Mouse (Mus musculus): ENCODE measurements at regions not wholly inside any gene's neighbourhood (a gene's known extent, or its start where the extent isn't known, plus 50 kb on each side); places are given as distances from the start of the nearest gene placed in this dataset.
A peak's percentile ranks its signal among the peaks of the same experiment; 100 is the strongest.

DNA sequence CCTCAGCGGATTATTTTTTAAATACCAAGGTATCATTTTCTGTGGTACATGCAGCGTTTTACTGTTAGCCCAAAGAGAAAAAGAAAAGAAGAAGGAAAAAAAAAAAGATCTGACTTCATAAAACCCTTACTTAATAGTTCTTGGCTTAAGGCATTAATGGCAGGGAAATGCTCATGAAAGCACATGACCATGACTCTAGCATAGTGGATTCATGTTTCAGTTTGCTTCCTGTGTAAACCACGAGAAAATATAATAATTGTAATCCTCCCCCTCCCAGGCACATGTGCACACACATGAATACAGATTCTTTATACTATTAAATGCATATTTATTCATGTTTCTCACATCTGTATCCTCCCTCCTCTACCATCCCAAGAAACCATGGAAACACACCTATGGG lies 486.9 kb upstream of the Gm9747 start:
- no peak for DNase-seq (ENCODE audit: low spot score)

DNA sequence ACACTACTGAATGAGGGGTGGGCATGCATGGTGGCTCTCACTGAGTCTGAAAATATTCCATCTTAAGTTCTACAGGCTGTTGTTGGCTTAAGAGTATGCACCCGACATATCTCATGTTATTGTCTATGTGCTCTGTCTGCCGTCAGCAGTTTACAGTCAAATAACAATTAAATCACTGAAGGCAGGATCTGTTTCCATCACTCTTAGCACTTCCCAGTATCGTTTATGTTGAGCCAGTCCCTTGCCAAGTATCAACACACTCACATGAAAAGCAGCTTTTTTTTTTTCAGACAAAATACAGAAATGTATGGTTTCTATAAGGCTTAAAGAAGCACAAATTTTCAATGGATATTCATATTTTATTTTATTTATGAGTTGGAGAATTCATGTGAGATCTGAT lies 485.9 kb upstream of the Gm9747 start:
- DNase-seq (ENCODE audit: low spot score) = no peak

DNA sequence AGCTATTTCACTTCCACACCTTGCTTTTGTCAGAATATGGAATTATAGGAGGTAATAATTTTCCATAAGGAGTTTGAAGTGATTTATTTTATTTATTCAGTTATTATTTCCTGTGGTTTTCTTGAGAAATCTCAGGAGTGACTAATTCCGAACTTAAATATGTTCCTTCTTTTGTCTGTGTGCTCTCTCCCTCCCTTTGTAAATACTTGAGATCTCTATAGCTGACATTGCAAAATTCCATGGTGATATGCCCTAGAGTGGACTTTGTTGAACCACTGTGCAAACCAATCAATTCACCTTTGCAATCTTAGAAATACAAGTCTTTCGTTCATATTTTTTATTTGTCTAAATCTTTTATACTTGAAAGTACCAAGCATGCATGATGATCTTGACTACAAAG lies 478.8 kb upstream of the Gm9747 start:
- no peak for DNase-seq (ENCODE audit: low spot score)

DNA sequence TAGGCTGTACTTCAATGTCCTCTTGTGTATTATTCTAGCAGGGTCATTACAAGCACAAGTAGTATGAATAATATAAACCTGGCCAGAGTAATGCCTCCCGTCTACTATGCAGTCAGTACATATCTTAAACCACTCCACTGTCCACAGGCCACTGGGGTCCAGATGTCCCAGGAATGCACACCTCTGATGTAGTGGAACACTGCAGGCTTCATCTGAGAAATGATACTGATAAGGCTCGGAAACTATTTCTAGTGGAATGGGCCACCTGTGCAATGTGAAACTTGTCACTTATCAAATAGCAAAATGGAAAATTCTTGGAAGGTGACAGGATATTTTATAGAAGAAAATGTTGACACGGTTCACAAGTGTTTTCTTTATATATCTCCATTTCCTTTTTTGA lies 477.6 kb upstream of the Gm9747 start:
- DNase-seq (ENCODE audit: low spot score) = no peak

DNA sequence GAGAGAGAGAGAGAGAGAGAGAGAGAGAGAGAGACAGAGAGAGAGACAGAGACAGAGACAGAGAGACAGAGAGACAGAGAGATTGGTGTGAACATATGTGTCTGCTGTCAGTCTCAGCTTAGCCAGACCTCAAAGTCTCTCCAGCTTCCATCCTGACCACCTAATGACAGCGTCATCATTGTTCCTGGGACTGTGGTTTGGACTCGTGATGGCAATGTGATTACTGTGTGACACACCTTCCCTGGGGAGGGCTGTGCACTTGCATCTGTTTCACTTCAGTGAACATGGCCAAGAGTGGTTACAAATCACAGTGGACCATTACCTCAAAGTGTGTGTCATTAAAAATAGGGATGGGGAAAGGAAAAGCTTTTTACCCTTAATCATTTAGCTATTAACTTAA lies 477.2 kb upstream of the Gm9747 start:
- DNase-seq (ENCODE audit: low spot score) = no peak

DNA sequence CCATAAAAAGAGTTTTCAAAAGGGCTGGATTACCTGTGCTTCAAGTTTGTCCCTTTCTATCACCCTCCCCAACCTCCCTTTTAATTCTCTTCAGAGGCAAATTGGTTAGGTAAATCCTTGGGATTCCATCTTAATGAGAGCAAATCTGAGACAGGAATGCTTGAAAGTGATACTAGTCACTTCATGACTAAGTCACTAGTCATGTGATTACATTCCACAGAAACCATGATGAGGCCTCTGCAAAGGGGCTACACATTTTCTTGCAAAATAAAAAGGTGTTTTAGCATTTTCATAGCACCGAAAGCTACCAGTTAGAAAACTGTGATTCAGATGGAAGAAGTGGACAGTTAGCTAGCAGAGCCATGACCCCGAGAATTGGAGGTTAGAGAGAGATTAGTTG lies 473.0 kb upstream of the Gm9747 start:
- DNase-seq (ENCODE audit: low spot score) = no peak

DNA sequence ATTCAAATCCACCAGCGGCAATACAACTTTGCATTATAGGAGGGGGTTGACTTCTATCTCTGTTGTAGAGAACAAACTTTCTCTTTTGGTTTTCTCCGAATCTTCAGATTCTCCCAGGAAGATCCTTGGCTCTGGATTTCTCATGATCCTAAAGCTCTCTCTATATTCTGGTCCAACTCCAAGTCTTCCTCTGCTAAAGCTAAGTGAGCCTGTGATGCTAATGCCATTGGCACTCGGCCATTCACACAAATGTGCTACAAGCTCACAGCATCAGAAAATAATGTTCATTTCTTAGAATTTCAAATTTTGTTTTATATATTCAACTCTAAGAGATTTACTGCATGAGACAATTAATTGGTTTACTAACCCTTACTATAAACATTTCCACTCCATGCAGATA lies 461.2 kb upstream of the Gm9747 start:
- DNase-seq (ENCODE audit: low spot score) = peak; percentile 19

DNA sequence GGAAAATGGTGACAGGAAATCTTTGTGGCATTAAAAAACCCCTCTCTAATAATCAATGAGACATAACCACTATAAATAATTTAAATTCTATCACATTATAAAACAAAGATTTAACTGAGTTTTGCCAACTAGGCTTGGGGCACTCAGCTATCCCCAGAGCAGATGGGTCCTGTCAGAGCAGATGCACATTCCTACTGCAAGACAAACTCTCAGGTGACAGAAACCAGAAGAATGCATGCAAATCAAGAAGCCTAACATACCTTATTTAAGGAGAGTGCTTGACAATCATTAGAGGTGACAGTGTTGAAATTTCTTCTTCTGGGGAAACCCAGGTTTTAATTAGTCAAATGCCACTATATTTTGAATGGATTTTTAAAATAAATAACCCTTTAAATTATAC lies 452.3 kb upstream of the Gm9747 start:
- no peak for DNase-seq (ENCODE audit: low spot score)

DNA sequence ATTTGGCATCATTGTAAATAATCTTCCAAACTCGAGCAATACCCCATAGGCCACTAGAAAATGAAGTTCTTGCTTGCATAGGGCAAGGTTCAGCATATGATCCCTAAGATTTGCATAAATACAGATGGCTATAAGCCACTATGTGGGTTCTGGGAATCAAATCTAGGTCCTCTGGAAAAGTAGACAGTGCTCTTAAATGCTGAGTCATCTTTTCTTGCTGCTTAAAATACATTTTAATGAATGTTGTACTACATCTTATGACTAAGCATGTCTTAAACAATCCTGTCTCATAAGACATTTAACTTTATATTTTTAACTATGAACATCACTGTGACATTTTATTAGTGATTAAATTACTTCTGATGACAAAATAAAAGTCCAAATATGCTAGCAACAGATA lies 448.6 kb upstream of the Gm9747 start:
- no peak for DNase-seq (ENCODE audit: low spot score)

DNA sequence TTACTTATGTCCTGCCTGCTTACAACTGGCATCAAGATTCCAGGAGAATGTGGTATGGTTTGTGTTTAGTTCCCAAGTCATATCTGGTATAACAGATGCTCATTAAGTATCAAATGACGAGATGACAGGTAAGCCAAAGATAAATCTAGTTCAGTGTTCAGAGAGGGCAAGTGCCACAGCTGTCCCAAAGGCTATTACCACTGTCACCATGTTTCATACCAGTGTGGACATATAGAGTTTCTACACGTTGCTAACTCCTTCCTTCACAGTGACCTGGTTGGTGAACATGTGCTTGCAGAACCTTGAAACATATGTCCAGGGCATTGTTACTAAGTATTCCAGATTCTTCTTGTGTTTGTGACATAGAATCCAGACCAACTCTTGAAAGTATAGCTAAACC lies 438.1 kb upstream of the Gm9747 start:
- DNase-seq (ENCODE audit: low spot score) = no peak

DNA sequence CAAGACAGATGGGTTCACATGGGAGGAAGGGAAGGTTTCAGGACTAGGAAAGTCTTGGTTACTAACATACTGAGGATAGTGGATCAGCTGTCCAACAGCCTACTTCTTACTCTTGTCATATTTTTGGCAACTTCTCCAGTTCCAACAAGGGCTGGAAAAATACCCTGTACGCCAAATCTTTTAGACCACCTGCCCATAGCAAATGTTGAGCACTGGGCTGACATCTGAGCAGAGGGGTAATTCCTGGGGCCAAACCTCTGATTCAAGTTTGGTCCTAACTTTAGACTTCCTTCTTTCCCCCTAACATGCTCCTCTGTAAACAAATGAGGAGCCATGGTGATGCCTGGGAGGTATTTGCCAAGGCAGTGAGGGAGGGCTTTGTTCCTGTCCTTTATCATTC lies 437.5 kb upstream of the Gm9747 start:
- no peak for DNase-seq (ENCODE audit: low spot score)

DNA sequence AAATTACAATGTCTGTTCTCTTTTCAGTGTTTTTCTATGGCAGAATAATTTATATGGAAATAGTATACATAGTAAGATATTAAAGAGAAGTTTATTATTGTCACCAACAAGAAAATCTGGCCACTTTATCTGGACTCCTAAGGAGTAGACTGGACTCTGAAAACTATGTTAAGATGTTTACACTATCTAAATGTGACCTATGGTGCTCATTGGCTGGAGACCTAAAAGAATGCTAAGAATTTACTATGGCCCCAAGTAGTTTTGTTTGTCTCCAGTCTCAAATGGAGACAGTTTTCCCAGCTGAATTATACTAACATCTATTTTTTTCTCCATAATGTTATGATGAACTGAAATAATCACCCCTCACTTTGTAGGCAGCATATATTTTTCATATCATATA lies 421.3 kb upstream of the Gm9747 start:
- no peak for DNase-seq (ENCODE audit: low spot score)

DNA sequence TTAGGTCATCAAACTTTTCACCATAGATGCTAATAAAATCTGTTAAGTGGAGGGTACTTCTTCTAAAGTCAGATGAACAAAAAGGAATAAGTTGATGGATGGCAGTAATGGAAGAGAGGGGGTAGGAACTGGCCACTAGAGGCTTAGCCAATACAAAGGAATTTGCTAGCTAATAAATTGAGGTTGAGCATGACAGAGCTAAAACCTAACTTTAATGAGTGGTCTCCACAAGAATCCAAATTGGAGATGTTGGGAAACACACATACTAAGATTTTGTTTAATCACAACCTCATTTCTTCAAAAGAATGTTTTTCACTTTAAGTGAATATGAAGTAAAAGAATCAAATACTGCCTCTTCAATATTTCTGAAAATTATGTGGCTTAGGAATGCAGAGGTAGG lies 414.0 kb upstream of the Gm9747 start:
- DNase-seq (ENCODE audit: low spot score) = no peak

DNA sequence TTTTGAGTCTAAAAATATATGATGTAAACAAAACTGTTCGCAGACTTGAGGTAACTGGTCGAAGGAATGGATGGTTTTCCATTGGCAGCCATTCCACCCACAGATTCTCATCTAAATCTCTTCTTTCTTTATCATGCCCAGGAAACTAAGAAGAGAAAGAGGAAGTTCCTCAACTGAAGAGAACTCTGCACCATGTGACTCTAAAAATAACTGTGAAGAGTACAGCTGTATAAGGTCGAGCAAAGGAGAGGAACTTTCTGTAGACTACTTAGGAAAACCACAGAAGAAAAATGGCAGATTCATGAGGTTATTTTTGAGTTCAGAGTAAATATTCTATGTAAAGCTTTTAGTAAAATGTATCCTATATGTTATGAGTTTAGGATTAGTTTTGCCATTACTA lies 390.9 kb upstream of the Gm9747 start:
- no peak for DNase-seq (ENCODE audit: low spot score)

DNA sequence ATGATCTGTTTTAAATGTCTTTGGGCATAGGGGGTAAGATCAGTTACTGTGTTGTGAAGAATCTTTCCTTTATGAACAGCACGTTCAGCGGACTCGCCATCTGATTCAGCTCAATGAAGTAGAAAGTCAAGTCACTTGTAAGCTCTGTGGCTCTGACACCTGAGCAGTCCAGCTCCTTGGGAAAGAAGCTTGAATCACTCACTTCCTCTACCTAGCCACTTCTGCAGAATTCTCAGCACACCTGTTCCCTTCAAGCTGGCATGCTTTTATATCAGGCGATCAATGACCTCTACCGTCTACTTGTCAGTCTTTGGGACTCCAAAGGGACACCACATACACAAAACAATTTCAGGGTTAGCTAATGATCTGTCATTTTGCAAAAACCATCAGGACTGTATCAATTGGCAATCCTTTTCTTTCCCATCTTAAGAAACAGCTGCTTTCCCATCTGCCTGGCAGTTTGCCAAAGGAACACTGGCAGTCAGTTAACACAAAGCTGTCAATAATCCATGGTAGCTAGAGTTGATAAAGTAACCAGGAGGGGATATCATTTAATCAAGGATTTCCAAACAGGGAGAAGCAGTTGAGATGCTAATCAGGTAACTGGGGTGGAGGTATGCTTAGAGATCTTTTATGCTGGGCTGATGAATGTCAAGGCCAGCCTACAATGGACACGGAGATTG lies 382.3 kb upstream of the Gm9747 start:
- DNase-seq (ENCODE audit: low spot score) = no peak

DNA sequence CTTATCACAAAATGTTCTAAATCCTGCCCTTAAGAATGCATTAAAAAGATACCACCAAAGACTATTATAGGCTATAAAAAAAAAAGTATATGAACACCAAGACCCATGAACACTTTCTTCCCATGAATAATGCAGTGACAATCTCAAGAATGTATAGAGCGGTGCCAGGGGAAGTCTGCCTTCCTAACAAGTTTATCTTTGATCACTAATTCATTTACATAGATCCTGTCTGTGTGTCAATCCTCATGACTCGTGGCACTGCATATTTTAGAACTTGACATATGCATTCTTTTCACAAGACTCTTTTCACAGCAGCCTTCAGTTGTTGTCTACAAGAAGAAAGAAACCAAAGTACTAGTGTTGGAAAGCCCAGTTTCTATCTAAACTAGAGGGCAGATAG lies 373.4 kb upstream of the Gm9747 start:
- no peak for DNase-seq (ENCODE audit: low spot score)

DNA sequence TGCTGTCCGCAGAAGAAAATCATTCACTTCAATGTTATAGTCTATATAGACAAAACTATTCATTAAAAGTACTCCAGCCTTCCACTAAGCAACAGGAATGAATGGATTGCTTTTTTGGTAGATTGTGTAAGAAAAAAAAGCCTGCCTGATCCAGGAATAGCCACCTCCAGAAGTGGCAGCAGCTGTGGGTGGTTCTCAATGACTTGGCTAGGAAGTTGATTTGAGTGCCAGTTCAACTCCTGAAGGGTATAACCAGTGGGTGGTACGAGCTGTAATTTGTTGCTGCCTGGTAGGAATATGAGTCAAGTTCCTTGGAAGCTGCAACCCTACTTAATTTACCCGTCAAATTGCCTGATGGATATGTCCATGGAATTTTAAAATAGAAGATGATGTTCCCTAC lies 368.3 kb upstream of the Gm9747 start:
- peak; percentile 45 for DNase-seq (ENCODE audit: low spot score)

DNA sequence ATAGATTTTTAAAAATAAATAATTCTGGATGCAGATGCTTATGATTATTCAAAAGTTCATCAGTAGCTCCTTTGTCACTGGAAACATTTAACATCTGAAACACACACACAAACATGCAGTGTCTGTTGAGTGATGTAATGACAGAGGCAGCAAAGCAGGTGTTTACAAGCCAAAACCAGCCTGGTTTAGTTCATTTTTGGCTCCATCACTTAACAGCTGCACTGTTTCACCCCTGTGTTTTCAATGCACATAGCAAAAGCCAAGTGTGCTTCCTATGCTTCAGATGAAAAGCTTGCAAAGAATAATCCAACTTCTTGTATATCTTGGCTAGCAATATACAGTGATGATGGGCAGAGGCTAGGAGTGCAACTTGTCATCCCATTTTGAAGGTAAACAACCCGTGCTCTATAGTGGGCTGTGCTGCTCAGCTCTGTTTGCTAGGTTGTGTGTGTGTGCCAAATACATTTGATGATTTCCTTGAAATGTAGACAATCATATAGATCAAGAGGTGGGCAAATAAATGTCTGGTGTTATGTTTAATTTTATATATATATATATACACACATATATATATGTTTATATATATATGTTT lies 345.9 kb upstream of the Gm9747 start:
- DNase-seq (ENCODE audit: low spot score) = peak; percentile 4

DNA sequence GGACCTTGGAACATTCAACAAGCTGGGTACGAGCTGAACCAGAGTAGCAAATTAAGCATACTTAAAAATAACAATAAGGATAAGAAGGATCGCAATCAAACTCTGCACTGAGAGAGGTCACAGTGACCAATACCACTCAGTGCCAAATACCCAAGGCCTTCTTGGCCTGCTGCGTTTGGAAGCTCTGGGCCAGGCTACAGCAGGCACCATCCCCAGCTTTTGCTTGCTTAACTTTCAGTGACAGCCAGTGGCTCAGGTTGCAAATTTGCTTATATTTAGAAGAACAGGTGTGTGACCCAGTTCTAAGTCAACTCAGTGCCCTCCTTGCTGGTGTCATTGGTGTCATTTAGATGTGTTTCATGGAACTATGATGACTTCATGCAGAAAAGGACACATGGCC lies 335.7 kb upstream of the Gm9747 start:
- no peak for DNase-seq (ENCODE audit: low spot score)

DNA sequence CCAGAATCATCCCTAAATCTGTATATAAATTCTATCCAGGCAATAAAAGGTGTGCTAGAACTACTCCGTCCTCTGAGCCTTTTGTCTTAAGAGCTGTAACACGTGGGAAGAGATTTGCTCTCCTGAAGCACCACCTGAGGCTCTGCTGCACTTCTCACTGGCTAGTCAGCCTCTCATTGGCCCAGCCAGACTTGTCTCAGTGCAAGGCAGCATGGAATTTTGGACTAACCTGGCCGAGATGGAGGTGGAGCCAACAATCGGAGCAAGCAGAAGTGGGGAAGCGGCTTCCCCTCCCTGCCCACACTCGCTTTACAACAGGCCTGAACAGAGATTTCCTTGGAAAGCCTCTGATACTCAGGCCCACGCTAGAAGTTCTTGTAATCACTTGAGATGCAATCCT lies 332.1 kb upstream of the Gm9747 start:
- DNase-seq (ENCODE audit: low spot score) = no peak

DNA sequence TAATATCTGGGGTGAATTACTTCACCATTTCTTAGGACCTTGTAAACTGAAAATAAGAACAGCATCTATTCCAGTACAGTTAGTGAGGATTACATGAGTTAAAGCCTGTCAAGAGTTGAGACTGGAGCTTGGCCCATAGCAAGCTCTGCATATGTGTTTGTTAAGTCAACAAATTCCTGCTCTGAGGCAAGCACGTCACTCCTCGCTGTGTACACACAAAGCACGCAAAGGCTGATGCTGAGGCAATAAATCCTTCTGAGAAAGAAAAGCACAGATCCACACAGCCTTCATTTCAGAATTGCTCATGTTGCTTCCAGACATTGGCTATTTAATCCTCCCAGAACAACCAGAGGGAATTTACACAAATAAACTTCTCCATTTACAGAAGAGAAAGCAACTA lies 328.9 kb upstream of the Gm9747 start:
- no peak for DNase-seq (ENCODE audit: low spot score)

DNA sequence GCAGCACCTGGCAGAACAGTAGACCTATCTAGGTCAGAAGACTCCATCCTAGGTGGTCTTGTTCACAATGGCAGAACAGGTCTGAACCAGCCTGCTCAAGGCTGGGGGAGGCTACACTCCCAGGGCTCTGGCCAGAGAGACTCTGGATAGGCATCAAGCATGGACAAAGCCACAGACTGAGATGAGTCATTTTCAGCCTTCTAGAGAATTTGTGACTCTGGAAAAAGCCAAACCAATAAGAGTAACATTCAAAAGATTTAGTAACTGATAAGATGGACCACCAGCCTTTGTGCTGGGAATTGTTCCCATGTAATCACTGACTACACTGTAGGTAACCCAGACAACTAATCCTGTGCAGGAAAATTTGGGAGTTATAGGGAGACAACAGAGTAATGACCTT lies 320.3 kb upstream of the Gm9747 start:
- no peak for DNase-seq (ENCODE audit: low spot score)

DNA sequence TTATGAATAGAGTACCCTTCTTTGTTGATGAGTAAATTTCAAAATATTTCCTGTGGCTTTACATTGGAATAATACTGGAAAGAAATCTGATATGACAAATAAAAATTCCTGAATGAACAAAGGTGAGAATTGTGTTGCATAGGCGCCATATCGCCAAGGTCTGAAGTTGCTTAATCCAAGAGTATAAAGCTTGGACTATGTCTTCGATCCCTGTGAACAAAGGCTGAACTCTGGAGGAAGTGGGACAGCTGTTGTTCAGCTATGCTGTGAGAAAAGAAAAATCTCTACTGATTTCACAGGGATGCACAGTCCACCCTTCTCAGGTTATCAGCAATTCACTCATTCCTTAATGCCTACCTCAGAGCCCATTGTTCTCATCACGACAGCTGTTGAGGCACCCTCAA lies 319.3 kb upstream of the Gm9747 start:
- DNase-seq (ENCODE audit: low spot score) = no peak

DNA sequence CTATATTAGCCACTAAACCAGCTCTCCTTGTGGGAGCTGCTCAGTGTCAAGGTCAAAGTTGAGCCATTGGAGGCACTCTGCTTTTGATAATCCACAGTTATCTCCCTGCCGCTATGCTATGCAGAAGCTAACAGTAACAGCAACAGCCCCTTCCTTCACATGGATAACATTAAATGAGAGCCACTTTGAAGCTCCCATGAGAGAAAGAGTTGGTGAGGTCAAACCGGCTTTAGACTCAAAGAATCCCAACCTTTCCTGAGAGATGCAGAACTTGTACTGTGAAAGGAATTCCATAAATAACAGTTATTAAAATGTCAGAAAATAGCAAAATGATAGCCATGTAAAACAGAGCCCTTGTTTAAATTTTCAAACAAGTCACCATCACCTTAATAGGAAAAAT lies 316.1 kb upstream of the Gm9747 start:
- DNase-seq (ENCODE audit: low spot score) = no peak

DNA sequence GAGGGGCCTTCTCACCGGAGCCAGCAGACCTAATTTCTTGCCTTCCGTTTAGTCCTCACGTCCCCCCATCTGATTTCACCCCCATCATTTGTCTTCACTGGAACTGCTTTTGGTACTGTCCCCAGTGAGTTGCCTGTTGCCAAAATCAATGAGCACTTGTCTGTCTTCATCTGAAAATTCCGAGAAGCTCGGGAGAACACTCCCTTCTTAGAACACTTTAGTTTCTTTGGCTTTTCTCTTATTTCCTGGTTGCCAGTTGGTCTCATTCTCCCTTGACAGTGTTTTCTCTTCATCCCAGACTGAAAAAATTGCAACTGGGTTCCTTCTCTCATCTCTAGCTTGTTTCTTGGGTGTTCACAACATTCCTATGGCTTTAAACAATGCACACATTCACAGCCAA lies 305.2 kb upstream of the Gm9747 start:
- no peak for DNase-seq (ENCODE audit: low spot score)
